8 mouse cellular contexts compared by ENCODE assay signal in the genomic region with DNA sequence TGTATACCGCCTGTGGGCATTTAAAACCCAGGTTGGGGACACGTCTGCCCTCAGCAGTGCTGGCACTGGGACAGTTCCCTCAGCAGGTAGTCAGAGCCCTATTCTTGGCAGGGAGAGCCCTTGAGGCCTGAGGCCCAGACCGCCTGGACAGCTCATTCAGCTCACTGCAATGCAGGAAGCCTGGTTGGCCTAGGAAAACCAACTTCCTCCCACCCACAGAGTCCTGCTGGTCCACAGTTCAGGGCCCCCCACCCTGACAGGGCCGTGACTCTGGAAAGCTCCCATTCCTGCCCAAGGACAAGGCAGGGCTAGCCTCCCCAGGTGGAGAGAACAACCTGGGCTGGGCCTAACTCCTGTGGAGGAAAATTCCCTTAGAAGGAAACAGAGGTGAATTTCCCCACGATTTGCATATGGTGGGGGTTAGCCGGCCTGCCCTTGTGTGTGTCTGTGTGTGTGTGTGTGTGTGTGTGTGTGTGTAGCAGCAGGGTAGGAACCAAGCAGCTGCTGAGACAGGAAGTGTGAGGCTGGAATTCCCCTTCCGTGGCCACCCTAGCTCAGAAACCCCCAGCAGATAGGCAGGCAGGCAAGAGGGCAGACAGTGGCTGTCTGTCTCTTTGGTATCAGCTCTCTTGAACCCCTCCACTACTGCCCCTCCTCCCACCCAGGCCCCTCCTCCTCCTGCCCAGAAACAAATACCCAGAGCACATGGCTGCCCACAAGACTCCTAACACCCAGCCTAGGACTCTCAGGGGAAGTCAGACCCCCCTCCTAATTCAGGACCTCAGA. TPM values are rescaled to one million over a fixed set of nuclear protein-coding genes. Genes with fewer than 3 reads are reported as not detected.
A peak's percentile ranks its signal among the peaks of the same experiment; 100 is the strongest.
DNase-seq lines count a peak whose midpoint lies in the region; ATAC-seq and TF ChIP-seq lines count a peak whose summit lies in the region.

No protein-coding gene starts in this region.

- H3K36me3 ChIP-seq in heart, embryonic 13.5 days = peaks cover 15% of the 10 kb centered on the region
- H3K36me3 ChIP-seq in liver, embryonic 14.5 days (replicated peaks; ENCODE audit: control insufficient read depth, insufficient read depth, low read depth) = no peaks in the 10 kb centered on the region
- 0 out of 2 replicates have a peak, but pooled peaks cover 1% of the 10 kb centered on the region for H3K36me3 ChIP-seq in stomach, embryonic 15.5 days

- peaks cover 33% of the 10 kb centered on the region for H3K4me1 ChIP-seq in lung, adult 2 months (ENCODE audit: control insufficient read depth, insufficient read depth, low read length)
- peaks cover 52% of the 10 kb centered on the region for H3K4me1 ChIP-seq in heart, embryonic 13.5 days
- H3K4me1 ChIP-seq in liver, embryonic 14.5 days (replicated peaks; ENCODE audit: control insufficient read depth in 2 of 2, insufficient read depth in 2 of 2, low read length in 1 of 2) = peaks cover 8 to 30% of the 10 kb centered on the region in 2 experiments
- H3K4me1 ChIP-seq in stomach, embryonic 15.5 days = peaks cover 51% of the 10 kb centered on the region

- H3K27me3 ChIP-seq in heart, embryonic 13.5 days (replicated peaks) = 0 out of 2 replicates have a peak, but pooled peaks cover 3% of the 10 kb centered on the region
- no peaks in the 10 kb centered on the region for H3K27me3 ChIP-seq in liver, embryonic 14.5 days (ENCODE audit: control insufficient read depth, insufficient read depth, low read length)
- no peaks in the 10 kb centered on the region for H3K27me3 ChIP-seq in stomach, embryonic 15.5 days (replicated peaks)

- H3K9ac ChIP-seq in heart, embryonic 13.5 days = peak overlapping the region; percentile 40; the same call in 1 of the 2 replicates
- H3K9ac ChIP-seq in liver, embryonic 14.5 days (replicated peaks) = no peak overlapping the region
- no peak overlapping the region for H3K9ac ChIP-seq in stomach, embryonic 15.5 days

- no peak overlapping the region for H3K4me3 ChIP-seq in lung, adult 2 months (replicated peaks; ENCODE audit: extremely low read depth, low read depth, low read length)
- no peak overlapping the region for H3K4me3 ChIP-seq in heart, embryonic 13.5 days
- H3K4me3 ChIP-seq in liver, embryonic 14.5 days (ENCODE audit: insufficient read depth in 1 of 2, low read depth in 2 of 2, low read length in 2 of 2) = no peak overlapping the region
- H3K4me3 ChIP-seq in stomach, embryonic 15.5 days (replicated peaks) = no peak overlapping the region

- WGBS in lung, adult 2 months = 33% methylated on average over 7 of the region's 7 CpGs
- 36% methylated on average over 7 of the region's 7 CpGs for WGBS in heart, embryonic 13.5 days
- WGBS in liver, embryonic 14.5 days (ENCODE audit: insufficient replicate concordance) = 34% methylated on average over 7 of the region's 7 CpGs
- 51% methylated on average over 7 of the region's 7 CpGs for WGBS in stomach, embryonic 15.5 days

- H3K4me2 ChIP-seq in heart, embryonic 13.5 days = peak overlapping the region; percentile 5; the same call in 1 of the 2 replicates
- no peak overlapping the region for H3K4me2 ChIP-seq in liver, embryonic 14.5 days (ENCODE audit: low read depth)
- H3K4me2 ChIP-seq in stomach, embryonic 15.5 days = peak overlapping the region; percentile 21

- no peak for ATAC-seq in heart, embryonic 13.5 days (ENCODE audit: extremely low read depth, insufficient number of reproducible peaks, low FRiP score, low TSS enrichment)
- peak; percentile 2; the same call in 1 of the 2 replicates for ATAC-seq in liver, embryonic 14.5 days (ENCODE audit: insufficient read depth)
- ATAC-seq in stomach, embryonic 15.5 days (ENCODE audit: insufficient read depth, low FRiP score, low read depth) = 0 out of 2 replicates have a peak, but pooled peaks have one; percentile 16

- no peak; the same call in 1 of the 2 replicates for TF ChIP-seq POLR2A in lung, adult 2 months (IDR thresholded peaks at IDR 0.05; ENCODE audit: borderline replicate concordance, extremely low read depth, low read depth, low read length)

- peak; percentile 52 to 71 for DNase-seq in lung, adult 18-20 months
- DNase-seq in lung, adult 2 months = no peak
- no peak for DNase-seq in liver, embryonic 14.5 days (ENCODE audit: low read depth in 3 of 3, low spot score in 3 of 3)
- no peak for DNase-seq in right cerebral cortex, adult 18-20 months
- DNase-seq in embryo, embryonic 10 days (ENCODE audit: low spot score) = no peak
- no peak for DNase-seq in Muller cell, postnatal 12 days (ENCODE audit: inconsistent ontology term)

- no peaks in the 10 kb centered on the region for H3K9me3 ChIP-seq in heart, embryonic 13.5 days
- no peaks in the 10 kb centered on the region for H3K9me3 ChIP-seq in liver, embryonic 14.5 days (ENCODE audit: control insufficient read depth, low read length)
- H3K9me3 ChIP-seq in stomach, embryonic 15.5 days = no peaks in the 10 kb centered on the region

- H3K27ac ChIP-seq in heart, embryonic 13.5 days (replicated peaks) = peak overlapping the region; percentile 56; the same call in 1 of the 2 replicates
- no peak overlapping the region for H3K27ac ChIP-seq in liver, embryonic 14.5 days
- H3K27ac ChIP-seq in stomach, embryonic 15.5 days = peak overlapping the region; percentile 84

- no peak for TF ChIP-seq EP300 in liver, embryonic 14.5 days (IDR thresholded peaks at IDR 0.05; ENCODE audit: low read depth)

- TF ChIP-seq CTCF in lung, adult 2 months (IDR thresholded peaks at IDR 0.05; ENCODE audit: insufficient read depth, low read length) = no peak
- TF ChIP-seq CTCF in liver, embryonic 14.5 days (IDR thresholded peaks at IDR 0.05; ENCODE audit: low read depth) = no peak

RNA-seq across cellular contexts. Expression of a gene that starts 3.0 kb away (rescaled TPM):
- polyA plus RNA-seq in lung, adult 2 months (2012; rRNA removed) = 11.9 and 13.9 TPM in 2 replicates
- 0.59 and 0.62 TPM in 2 replicates for polyA plus RNA-seq in heart, embryonic 13.5 days (2015; fragmentation: Nextera tagmentation; extraction: Ambion mirVana)
- 0.79 and 0.83 TPM in 2 replicates for polyA plus RNA-seq in liver, embryonic 14.5 days (2012; rRNA removed)
- polyA plus RNA-seq in liver, embryonic 14.5 days (2014; fragmentation: Nextera tagmentation; extraction: Ambion mirVana) = 0.37 and 0.39 TPM in 2 replicates
- 1.3 and 1.5 TPM in 2 replicates for polyA plus RNA-seq in stomach, embryonic 15.5 days (2015; fragmentation: Nextera tagmentation; extraction: Ambion mirVana)

RNA-seq across cellular contexts. Expression of a gene that starts 39.7 kb away (rescaled TPM):
- polyA plus RNA-seq in lung, adult 2 months (2012; rRNA removed) = 9.5 and 14.2 TPM in 2 replicates
- 42.6 and 43.3 TPM in 2 replicates for polyA plus RNA-seq in heart, embryonic 13.5 days (2015; fragmentation: Nextera tagmentation; extraction: Ambion mirVana)
- 9.0 and 13.5 TPM in 2 replicates for polyA plus RNA-seq in liver, embryonic 14.5 days (2012; rRNA removed)
- polyA plus RNA-seq in liver, embryonic 14.5 days (2014; fragmentation: Nextera tagmentation; extraction: Ambion mirVana) = 23.0 and 25.7 TPM in 2 replicates
- 45.9 and 52.1 TPM in 2 replicates for polyA plus RNA-seq in stomach, embryonic 15.5 days (2015; fragmentation: Nextera tagmentation; extraction: Ambion mirVana)

RNA-seq across cellular contexts. Expression of a gene that starts 58.1 kb away (rescaled TPM):
- polyA plus RNA-seq in lung, adult 2 months (2012; rRNA removed) = 7.8 and 8.8 TPM in 2 replicates
- polyA plus RNA-seq in heart, embryonic 13.5 days (2015; fragmentation: Nextera tagmentation; extraction: Ambion mirVana) = 14.0 and 18.8 TPM in 2 replicates
- polyA plus RNA-seq in liver, embryonic 14.5 days (2012; rRNA removed) = 7.5 and 8.5 TPM in 2 replicates
- polyA plus RNA-seq in liver, embryonic 14.5 days (2014; fragmentation: Nextera tagmentation; extraction: Ambion mirVana) = 13.5 and 15.9 TPM in 2 replicates
- 26.3 and 27.5 TPM in 2 replicates for polyA plus RNA-seq in stomach, embryonic 15.5 days (2015; fragmentation: Nextera tagmentation; extraction: Ambion mirVana)

RNA-seq across cellular contexts. Expression of a gene that starts 59.1 kb away (rescaled TPM):
- 14.9 and 15.8 TPM in 2 replicates for polyA plus RNA-seq in lung, adult 2 months (2012; rRNA removed)
- polyA plus RNA-seq in heart, embryonic 13.5 days (2015; fragmentation: Nextera tagmentation; extraction: Ambion mirVana) = 0.11 and 0.13 TPM in 2 replicates
- polyA plus RNA-seq in liver, embryonic 14.5 days (2012; rRNA removed) = 0.02 TPM in 1 of 2 replicates, not detected in the other
- polyA plus RNA-seq in liver, embryonic 14.5 days (2014; fragmentation: Nextera tagmentation; extraction: Ambion mirVana) = 0.10 TPM in 1 of 2 replicates, not detected in the other
- 0.08 and 0.22 TPM in 2 replicates for polyA plus RNA-seq in stomach, embryonic 15.5 days (2015; fragmentation: Nextera tagmentation; extraction: Ambion mirVana)

Comparison
In these comparisons a context has a peak if more than half of its experiments do, and no peak if none do; other contexts are left out.
1. DNase-seq: peak in lung, adult 18-20 months (2 of 2); none in lung, adult 2 months (single experiment), liver, embryonic 14.5 days (0 of 3), right cerebral cortex, adult 18-20 months (single experiment), embryo, embryonic 10 days (single experiment) and Muller cell, postnatal 12 days (single experiment).